Mouse (Mus musculus) layer of hippocampus, adult 9-11 months (tissue): ENCODE results near the gene Pax9.

Experiments
- DNase-seq: peaks from one replicate; pipeline ENCODE4 v3.0.0; 2022

Pax9 gene

GRCm38 (mm10) chr12:56691427-56692079, at the start of gene Pax9:
Gene Pax9, plus strand, starts transcription at chr12:56691767.
- DNase-seq: no peak

GRCm38 (mm10) chr12:56669451-56670122, 22.0 kb upstream of the Pax9 start:
- DNase-seq: no peak

- no peak for DNase-seq
These were observed 20.8 kb upstream of the Pax9 start for GRCm38 (mm10) chr12:56670795-56671194.

GRCm38 (mm10) chr12:56674726-56675125, 16.8 kb upstream of the Pax9 start:
- DNase-seq: no peak

GRCm38 (mm10) chr12:56677620-56678019, 13.9 kb upstream of the Pax9 start:
- no peak for DNase-seq

GRCm38 (mm10) chr12:56681096-56681811, 10.3 kb upstream of the Pax9 start:
- no peak for DNase-seq

- DNase-seq: no peak
These were observed 3.7 kb upstream of the Pax9 start for GRCm38 (mm10) chr12:56687640-56688481.

- no peak for DNase-seq
These were observed 3.1 kb upstream of the Pax9 start for GRCm38 (mm10) chr12:56688482-56688840.

GRCm38 (mm10) chr12:56688920-56689319, 2.6 kb upstream of the Pax9 start:
- no peak for DNase-seq

- no peak for DNase-seq
These were observed 2.2 kb upstream of the Pax9 start for GRCm38 (mm10) chr12:56689331-56689730.

- no peak for DNase-seq
These were observed 1.8 kb upstream of the Pax9 start for GRCm38 (mm10) chr12:56689736-56690135.

GRCm38 (mm10) chr12:56690366-56690765, 1.2 kb upstream of the Pax9 start:
- no peak for DNase-seq

GRCm38 (mm10) chr12:56691001-56691400, 566 bp upstream of the Pax9 start:
- DNase-seq: no peak

GRCm38 (mm10) chr12:56692536-56692935, 969 bp downstream of the Pax9 start:
- no peak for DNase-seq

- DNase-seq: no peak
These were observed 2.0 kb downstream of the Pax9 start for GRCm38 (mm10) chr12:56693411-56694098.

- no peak for DNase-seq
These were observed 2.8 kb downstream of the Pax9 start for GRCm38 (mm10) chr12:56694361-56694760.

GRCm38 (mm10) chr12:56694936-56695335, 3.4 kb downstream of the Pax9 start:
- no peak for DNase-seq

GRCm38 (mm10) chr12:56695358-56696173, 4.0 kb downstream of the Pax9 start:
- no peak for DNase-seq

- DNase-seq: no peak
These were observed 4.8 kb downstream of the Pax9 start for GRCm38 (mm10) chr12:56696174-56697010.

GRCm38 (mm10) chr12:56697011-56697740, 5.6 kb downstream of the Pax9 start:
- DNase-seq: no peak
